ENCODE assay signal across 24 mouse cellular contexts in genomic region chr13:47232163-47232562, GRCm38 (mm10).
A peak's percentile ranks its signal among the peaks of the same experiment; 100 is the strongest.
DNase-seq lines count a peak whose midpoint lies in the region; TF ChIP-seq lines count a peak whose summit lies in the region.
"Had no signal": no experiment of that assay in that cellular context is flagged by ENCODE, and none has a peak within 500 bp of the region (broad histone marks: within the 10 kb centered on the region; RNA-seq: fewer than 3 reads in every experiment).

No protein-coding gene starts in this region.

- peak; percentile 17 to 56 for DNase-seq in heart, adult 9 months (ENCODE audit: low spot score in 2 of 2)
- no peak for DNase-seq in heart, postnatal 4 days
- DNase-seq in lung, postnatal 25 days (ENCODE audit: low spot score) = peak; percentile 40
- no peak for DNase-seq in lung, adult 18-20 months
- no peak for DNase-seq in spleen, adult 18-20 months
- DNase-seq in left cerebral cortex, adult 2 months (ENCODE audit: extremely low spot score in 1 of 2, low spot score in 2 of 2) = no peak
- DNase-seq: adrenal gland, postnatal 14 days; cerebellum, adult 11-12 months; cerebellum, adult 9-11 months; kidney, adult 8-10 months; kidney, postnatal 10 days; liver, postnatal 0 days; right cerebral cortex, postnatal 14 days; thymus, postnatal 14 days had no signal

- WGBS in macrophage (ENCODE audit: missing documents) = 5% methylated on average over 6 of the region's 6 CpGs

- peak overlapping the region; percentile 96 for H3K27ac ChIP-seq in macrophage
- H3K27ac ChIP-seq in left cerebral cortex, adult 2 months = no peak overlapping the region
- H3K27ac ChIP-seq: embryonic facial prominence, embryonic 13.5 days; heart, embryonic 10.5 days; heart, embryonic 15.5 days; hindbrain, embryonic 13.5 days; limb, embryonic 12.5 days; liver, embryonic 12.5 days; midbrain, embryonic 12.5 days; neural tube, embryonic 13.5 days had no signal

- peaks cover 27% of the 10 kb centered on the region for H3K36me3 ChIP-seq in macrophage (ENCODE audit: inconsistent target)
- H3K36me3 ChIP-seq: embryonic facial prominence, embryonic 13.5 days; heart, embryonic 10.5 days; hindbrain, embryonic 13.5 days; limb, embryonic 12.5 days; liver, embryonic 12.5 days; midbrain, embryonic 12.5 days; neural tube, embryonic 13.5 days had no signal

- no peak overlapping the region for H3K4me3 ChIP-seq in macrophage (ENCODE audit: inconsistent target)
- H3K4me3 ChIP-seq in left cerebral cortex, adult 2 months = no peak overlapping the region
- H3K4me3 ChIP-seq: embryonic facial prominence, embryonic 13.5 days; heart, embryonic 10.5 days; heart, embryonic 15.5 days; hindbrain, embryonic 13.5 days; limb, embryonic 12.5 days; liver, embryonic 12.5 days; megakaryocyte, embryonic 14.5 days; midbrain, embryonic 12.5 days; neural tube, embryonic 13.5 days had no signal

- no peak for TF ChIP-seq CTCF in left cerebral cortex, adult 2 months (IDR thresholded peaks at IDR 0.05)

- H3K79me2 ChIP-seq in macrophage (ENCODE audit: inconsistent target) = peaks cover 48% of the 10 kb centered on the region

- intact Hi-C loops in left cerebral cortex, adult 2 months (cut with DNase I) = no loop called here

Comparison
In these comparisons a context has a peak if more than half of its experiments do, and no peak if none do; other contexts are left out.
1. DNase-seq: peak in heart, adult 9 months (2 of 2) and lung, postnatal 25 days (single experiment); none in heart, postnatal 4 days (single experiment), lung, adult 18-20 months (0 of 2), spleen, adult 18-20 months (0 of 2) and left cerebral cortex, adult 2 months (0 of 2).